Mouse (Mus musculus): ENCODE measurements around the gene Plekho2.

GRCm38 (mm10) chr9:65514851-65515261, 65.0 kb downstream of the Plekho2 start:
- TF ChIP-seq POLR2A (IDR thresholded peaks at IDR 0.05; ENCODE audit: control insufficient read depth in 1 of 2, insufficient read depth in 1 of 2, low read depth in 1 of 2, low read length in 2 of 2, poor library complexity in 1 of 2) (no peak), EP300 (IDR thresholded peaks at IDR 0.05; ENCODE audit: low read depth in 1 of 2, low read length in 2 of 2) (no peak), TBP (IDR thresholded peaks at IDR 0.05; ENCODE audit: low read depth, low read length) (no peak), CTCF (IDR thresholded peaks at IDR 0.05 in 2 of 3, conservative IDR thresholded peaks at IDR 0.05 in 1 of 3; ENCODE audit: control insufficient read depth in 1 of 3, insufficient read depth in 1 of 3, low read depth in 2 of 3, low read length in 3 of 3, poor library complexity in 1 of 3, severe bottlenecking in 1 of 3) (no peak), ZC3H11A (IDR thresholded peaks at IDR 0.05; ENCODE audit: low read depth, low read length) (no peak), CHD2 (IDR thresholded peaks at IDR 0.05; ENCODE audit: low read length) (no peak), UBTF (IDR thresholded peaks at IDR 0.05; ENCODE audit: borderline replicate concordance, insufficient read depth, low read depth, low read length) (no peak), POLR2AphosphoS5 (IDR thresholded peaks at IDR 0.05; ENCODE audit: borderline replicate concordance, low read depth, low read length) (no peak), BHLHE40 (IDR thresholded peaks at IDR 0.05; ENCODE audit: borderline replicate concordance, low read depth, low read length) (no peak)

All from MEL (cell line).